Mouse (Mus musculus) E14TG2a.4 (cell line): ENCODE results near the gene Dpf3.

Experiments
- H3K27me3 ChIP-seq: 2 replicates; pipeline ENCODE4 v1.6.1; 2014; ENCODE audit warnings: low read length, control low read depth; ENCODE audit not compliant: insufficient read depth
- H3K36me3 ChIP-seq: 2 replicates; pipeline ENCODE4 v1.6.1; 2014; ENCODE audit warnings: low read length, control low read depth; ENCODE audit not compliant: insufficient read depth
- H3K4me1 ChIP-seq: replicated peaks from 2 replicates; pipeline ENCODE4 v1.6.1; 2014; ENCODE audit warnings: low read depth, low read length, control low read depth
- H3K4me3 ChIP-seq: replicated peaks from 2 replicates; pipeline ENCODE4 v1.5.1; 2014; ENCODE audit warnings: mild to moderate bottlenecking, low read length
- H3K9me3 ChIP-seq: 2 replicates; pipeline ENCODE4 v1.6.1; 2014; ENCODE audit warnings: low read length, control low read depth
- CTCF ChIP-seq: conservative IDR thresholded peaks from 2 replicates; pipeline ENCODE4 v1.5.1; 2014; ENCODE audit warnings: low read length
- NANOG ChIP-seq: IDR thresholded peaks from 2 replicates; pipeline ENCODE4 v1.6.1; 2014; ENCODE audit warnings: borderline replicate concordance, low read length, mixed read lengths
- POU5F1 ChIP-seq: IDR thresholded peaks from 2 replicates; pipeline ENCODE4 v1.6.1; 2014; ENCODE audit warnings: low read length, borderline replicate concordance

The Dpf3 gene

GRCm38 (mm10) chr12:83487476-83487991 lies at the start of gene Dpf3:
Gene Dpf3, minus strand, starts transcription at chr12:83487716.
- TF ChIP-seq POU5F1: no peak
- no peak for TF ChIP-seq NANOG
- TF ChIP-seq CTCF: no peak
- H3K9me3 ChIP-seq: peaks cover 4% of the 10 kb centered on the region
- H3K27me3 ChIP-seq: peaks cover 73% of the 10 kb centered on the region
- peak within 1 kb of the TSS; percentile 86 for H3K4me3 ChIP-seq
- H3K36me3 ChIP-seq: no peaks in the 10 kb centered on the region
- peaks cover 42% of the 10 kb centered on the region for H3K4me1 ChIP-seq

- Histone ChIP-seq H3K4me1 (peaks cover 50% of the 10 kb centered on the region), H3K4me3 (no peak overlapping the region), H3K27me3 (no peaks in the 10 kb centered on the region), H3K9me3 (no peaks in the 10 kb centered on the region), H3K36me3 (peaks cover 97% of the 10 kb centered on the region)
- TF ChIP-seq NANOG: no peak
- TF ChIP-seq CTCF: no peak
- TF ChIP-seq POU5F1: no peak
Measured at GRCm38 (mm10) chr12:83536039-83536438, 48.5 kb upstream of the Dpf3 start.

GRCm38 (mm10) chr12:83535428-83535827 lies 47.9 kb upstream of the Dpf3 start:
- Histone ChIP-seq H3K36me3 (peaks cover 97% of the 10 kb centered on the region), H3K27me3 (no peaks in the 10 kb centered on the region), H3K4me3 (no peak overlapping the region), H3K9me3 (no peaks in the 10 kb centered on the region), H3K4me1 (peaks cover 49% of the 10 kb centered on the region)
- no peak for TF ChIP-seq NANOG
- no peak for TF ChIP-seq POU5F1
- no peak for TF ChIP-seq CTCF

- TF ChIP-seq NANOG (no peak), CTCF (no peak), POU5F1 (no peak)
- H3K4me1 ChIP-seq: peaks cover 49% of the 10 kb centered on the region
Measured at GRCm38 (mm10) chr12:83534190-83534589, 46.7 kb upstream of the Dpf3 start.

GRCm38 (mm10) chr12:83532966-83533365 lies 45.5 kb upstream of the Dpf3 start:
- H3K4me1 ChIP-seq: peaks cover 62% of the 10 kb centered on the region
- no peaks in the 10 kb centered on the region for H3K9me3 ChIP-seq
- TF ChIP-seq POU5F1 (no peak), CTCF (no peak)
- H3K36me3 ChIP-seq: peaks cover 95% of the 10 kb centered on the region
- no peak overlapping the region for H3K4me3 ChIP-seq
- H3K27me3 ChIP-seq: no peaks in the 10 kb centered on the region

More at GRCm38 (mm10) chr12:83534190-83534589, 46.7 kb upstream of the Dpf3 start:
- Histone ChIP-seq H3K36me3 (peaks cover 95% of the 10 kb centered on the region), H3K9me3 (no peaks in the 10 kb centered on the region), H3K4me3 (no peak overlapping the region), H3K27me3 (no peaks in the 10 kb centered on the region)

GRCm38 (mm10) chr12:83531992-83532391 lies 44.5 kb upstream of the Dpf3 start:
- no peak for TF ChIP-seq CTCF
- TF ChIP-seq POU5F1: no peak
- TF ChIP-seq NANOG: no peak
- Histone ChIP-seq H3K9me3 (no peaks in the 10 kb centered on the region), H3K36me3 (peaks cover 94% of the 10 kb centered on the region), H3K27me3 (no peaks in the 10 kb centered on the region), H3K4me1 (peaks cover 71% of the 10 kb centered on the region), H3K4me3 (no peak overlapping the region)

GRCm38 (mm10) chr12:83528665-83529064 lies 41.1 kb upstream of the Dpf3 start:
- TF ChIP-seq NANOG: no peak
- TF ChIP-seq CTCF: no peak
- no peak for TF ChIP-seq POU5F1
- peaks cover 81% of the 10 kb centered on the region for H3K36me3 ChIP-seq
- no peaks in the 10 kb centered on the region for H3K27me3 ChIP-seq
- peaks cover 78% of the 10 kb centered on the region for H3K4me1 ChIP-seq
- H3K9me3 ChIP-seq: no peaks in the 10 kb centered on the region
- H3K4me3 ChIP-seq: peak overlapping the region; percentile 30; the same call in 1 of the 2 replicates

GRCm38 (mm10) chr12:83527816-83528215 lies 40.3 kb upstream of the Dpf3 start:
- H3K36me3 ChIP-seq: peaks cover 75% of the 10 kb centered on the region
- H3K4me1 ChIP-seq: peaks cover 82% of the 10 kb centered on the region
- no peaks in the 10 kb centered on the region for H3K27me3 ChIP-seq
- H3K9me3 ChIP-seq: no peaks in the 10 kb centered on the region
- no peak for TF ChIP-seq CTCF
- TF ChIP-seq NANOG: no peak
- TF ChIP-seq POU5F1: no peak
- peak overlapping the region; percentile 30; the same call in 1 of the 2 replicates for H3K4me3 ChIP-seq
